ENCODE assay signal across 13 mouse cellular contexts in the genomic region with DNA sequence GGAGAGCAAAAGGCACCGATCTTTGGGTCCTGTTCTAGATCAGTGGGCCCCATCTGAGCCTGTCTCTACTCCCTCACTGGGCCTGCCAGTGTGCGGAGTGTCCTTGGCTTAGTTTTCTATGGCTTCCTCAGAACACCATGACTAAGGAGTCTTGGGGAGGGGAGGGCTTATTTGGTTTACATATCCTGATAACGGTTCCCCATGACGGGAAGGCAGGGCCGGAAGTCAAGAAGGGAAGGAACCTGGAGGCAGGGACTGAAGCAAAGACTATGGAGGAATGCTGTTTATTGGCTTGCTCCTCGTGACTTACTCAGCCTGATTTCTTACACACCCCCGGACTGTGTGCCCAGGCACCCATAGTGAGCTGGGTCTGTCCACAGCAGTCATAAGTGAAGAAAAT.
"Had no signal": no experiment of that assay in that cellular context is flagged by ENCODE, and none has a peak within 500 bp of the region (broad histone marks: within the 10 kb centered on the region; RNA-seq: fewer than 3 reads in every experiment).

No protein-coding gene starts in this region.

- H3K4me2 ChIP-seq: midbrain, embryonic 12.5 days; midbrain, embryonic 15.5 days; neural tube, embryonic 12.5 days; neural tube, embryonic 15.5 days had no signal

- H3K4me3 ChIP-seq: limb, embryonic 13.5 days; lung, embryonic 15.5 days; midbrain, embryonic 12.5 days; midbrain, embryonic 15.5 days; neural tube, embryonic 12.5 days; neural tube, embryonic 15.5 days; stomach, embryonic 15.5 days had no signal

- H3K9me3 ChIP-seq: lung, embryonic 15.5 days; midbrain, embryonic 15.5 days; neural tube, embryonic 15.5 days; stomach, embryonic 15.5 days had no signal

- DNase-seq: kidney, postnatal 14 days; kidney, postnatal 4 days; left cerebral cortex, postnatal 4 days; right cerebral cortex, postnatal 25 days; spleen, adult 18-20 months; thymus, postnatal 25 days had no signal

- ATAC-seq: midbrain, embryonic 15.5 days had no signal

- H3K36me3 ChIP-seq: limb, embryonic 13.5 days; lung, embryonic 15.5 days; midbrain, embryonic 12.5 days; midbrain, embryonic 15.5 days; neural tube, embryonic 12.5 days; neural tube, embryonic 15.5 days; stomach, embryonic 15.5 days had no signal

- H3K9ac ChIP-seq: limb, embryonic 13.5 days; lung, embryonic 15.5 days; midbrain, embryonic 12.5 days; midbrain, embryonic 15.5 days; neural tube, embryonic 12.5 days; neural tube, embryonic 15.5 days; stomach, embryonic 15.5 days had no signal

- H3K27ac ChIP-seq: limb, embryonic 13.5 days; lung, embryonic 15.5 days; midbrain, embryonic 12.5 days; midbrain, embryonic 15.5 days; neural tube, embryonic 12.5 days; neural tube, embryonic 15.5 days; stomach, embryonic 15.5 days had no signal

- H3K27me3 ChIP-seq: limb, embryonic 13.5 days; lung, embryonic 15.5 days; midbrain, embryonic 15.5 days; neural tube, embryonic 12.5 days; neural tube, embryonic 15.5 days; stomach, embryonic 15.5 days had no signal
